Mouse (Mus musculus) brain, embryonic 14.5 days (tissue): ENCODE measurements at regions not wholly inside any gene's neighbourhood (a gene's known extent, or its start where the extent isn't known, plus 50 kb on each side); places are given as distances from the start of the nearest gene placed in this dataset.
"Not testable (repeated sequence)": the region's sequence is repeated elsewhere in the genome, so short reads cannot be mapped to it uniquely, and the experiment has no call there.

Experiments
- DNase-seq: peaks from one replicate; pipeline ENCODE4 v3.0.0-alpha.2; 2011; ENCODE audit warnings: low read depth
- CTCF ChIP-seq: fragments of 200-500 bp; IDR thresholded peaks from 2 replicates; pipeline ENCODE4 v1.5.1; 2012; ENCODE audit warnings: inconsistent platforms, mild to moderate bottlenecking, moderate library complexity, borderline replicate concordance; ENCODE audit not compliant: insufficient read depth, insufficient read length; ENCODE audit errors: extremely low read depth
- POLR2A ChIP-seq: fragments of 200-500 bp; IDR thresholded peaks from 2 replicates; pipeline ENCODE4 v1.6.1; 2012; ENCODE audit warnings: mild to moderate bottlenecking, inconsistent platforms, borderline replicate concordance; ENCODE audit not compliant: poor library complexity, insufficient read depth, insufficient read length, severe bottlenecking; ENCODE audit errors: extremely low read depth

DNA sequence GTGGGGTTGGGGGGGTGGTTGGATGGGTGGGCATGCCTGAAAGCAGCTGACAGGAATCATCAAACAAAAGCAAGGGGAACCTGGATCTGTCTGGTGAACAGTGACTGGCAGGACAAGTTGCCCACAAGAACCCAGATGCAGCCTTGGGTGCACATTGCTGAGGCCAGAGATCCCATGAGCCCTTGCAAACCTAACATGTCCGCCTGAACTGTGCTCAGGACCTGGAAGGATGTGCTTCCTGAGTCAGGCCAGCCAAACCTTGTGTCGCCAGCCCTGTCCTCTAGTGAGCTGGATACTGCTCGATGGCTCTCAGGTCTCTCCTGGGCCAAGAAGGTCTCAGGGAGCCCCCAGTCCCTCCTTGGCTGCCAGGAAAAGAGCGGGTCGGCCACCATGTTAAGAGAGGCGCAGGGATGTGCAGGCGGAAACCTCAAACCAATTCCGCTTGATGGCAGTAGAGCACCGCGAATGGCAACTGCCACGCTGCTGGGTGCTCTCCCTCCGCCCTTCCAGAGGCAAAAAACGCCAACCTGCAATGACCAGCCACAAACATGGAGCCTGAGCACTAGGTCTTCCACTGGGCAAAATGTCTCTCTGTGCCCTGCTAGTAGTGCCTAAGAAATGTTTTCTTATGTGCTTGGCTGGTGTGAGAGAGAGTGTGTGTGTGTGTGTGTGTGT, 140.2 kb downstream of the Pls3 start:
- DNase-seq = peak; percentile 64

DNA sequence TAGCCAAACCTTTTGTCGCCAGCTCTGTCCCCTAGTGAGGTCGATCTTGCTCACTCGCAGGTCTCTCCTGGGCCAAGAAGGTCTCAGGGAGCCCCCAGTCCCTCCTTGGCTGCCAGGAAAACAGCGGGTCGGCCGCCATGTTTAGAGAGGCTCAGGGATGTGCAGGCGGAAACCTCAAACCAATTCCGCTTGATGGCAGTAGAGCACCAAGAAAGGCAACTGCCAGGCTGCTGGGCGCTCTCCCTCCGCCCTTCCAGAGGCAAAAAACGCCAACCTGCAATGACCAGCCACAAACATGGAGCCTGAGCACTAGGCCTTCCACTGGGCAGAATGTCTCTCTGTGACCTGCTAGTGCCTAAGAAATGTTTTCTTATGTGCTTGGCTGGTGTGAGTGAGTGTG, 141.3 kb downstream of the Pls3 start:
- DNase-seq = peak; percentile 74
- TF ChIP-seq CTCF = peak; percentile 13; the same call in 1 of the 2 replicates

DNA sequence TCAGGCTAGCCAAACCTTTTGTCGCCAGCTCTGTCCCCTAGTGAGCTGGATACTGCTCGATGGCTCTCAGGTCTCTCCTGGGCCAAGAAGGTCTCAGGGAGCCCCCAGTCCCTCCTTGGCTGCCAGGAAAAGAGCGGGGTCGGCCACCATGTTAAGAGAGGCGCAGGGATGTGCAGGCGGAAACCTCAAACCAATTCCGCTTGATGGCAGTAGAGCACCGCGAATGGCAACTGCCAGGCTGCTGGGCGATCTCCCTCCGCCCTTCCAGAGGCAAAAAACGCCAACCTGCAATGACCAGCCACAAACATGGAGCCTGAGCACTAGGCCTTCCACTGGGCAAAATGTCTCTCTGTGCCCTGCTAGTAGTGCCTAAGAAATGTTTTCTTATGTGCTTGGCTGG, 145.2 kb downstream of the Pls3 start:
- DNase-seq = not testable (repeated sequence)

DNA sequence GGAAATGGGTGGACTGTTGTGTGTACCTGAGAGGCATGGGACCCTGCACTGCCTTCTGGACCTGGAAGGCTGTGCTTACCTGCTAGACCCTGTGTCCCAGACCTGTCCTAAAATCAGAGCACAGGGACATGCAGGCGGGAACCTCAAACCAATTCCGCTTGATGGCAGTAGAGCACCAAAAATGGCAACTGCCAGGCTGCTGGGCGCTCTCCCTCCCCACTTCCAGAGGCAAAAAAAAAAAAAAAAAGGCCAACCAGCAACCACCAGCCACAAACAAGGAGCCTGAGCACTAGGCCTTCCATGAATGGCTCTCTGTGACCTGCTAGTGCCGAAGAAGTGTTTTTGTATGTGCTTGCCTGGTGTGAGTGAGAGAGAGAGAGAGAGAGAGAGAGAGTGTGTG, 146.5 kb downstream of the Pls3 start:
- TF ChIP-seq CTCF (peak; percentile 30; the same call in 1 of the 2 replicates), POLR2A (no peak)

DNA sequence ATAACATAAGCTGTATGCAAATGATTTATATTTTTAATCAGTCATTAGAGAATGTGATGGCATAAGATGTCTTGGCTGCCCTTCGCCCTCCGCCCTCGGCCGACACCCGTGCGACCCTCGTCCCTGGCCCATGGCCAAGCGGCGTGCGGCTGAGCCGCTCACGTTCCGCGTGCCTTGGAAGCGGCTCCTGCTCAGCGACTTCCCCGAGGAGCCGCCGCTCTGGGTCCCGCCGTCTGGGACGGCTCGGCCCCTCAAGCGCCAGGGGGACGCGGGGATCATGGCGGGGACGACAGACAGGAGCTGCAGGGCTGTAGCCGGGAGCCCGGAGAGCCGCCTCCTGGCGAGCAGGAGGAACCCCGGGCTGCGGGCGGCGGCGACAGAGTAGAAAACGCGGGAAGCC, 145.5 kb upstream of the Rab39b start:
- not testable (repeated sequence) for DNase-seq

More for the DNA sequence above, 146.5 kb downstream of the Pls3 start:
- DNase-seq = peak; percentile 69

DNA sequence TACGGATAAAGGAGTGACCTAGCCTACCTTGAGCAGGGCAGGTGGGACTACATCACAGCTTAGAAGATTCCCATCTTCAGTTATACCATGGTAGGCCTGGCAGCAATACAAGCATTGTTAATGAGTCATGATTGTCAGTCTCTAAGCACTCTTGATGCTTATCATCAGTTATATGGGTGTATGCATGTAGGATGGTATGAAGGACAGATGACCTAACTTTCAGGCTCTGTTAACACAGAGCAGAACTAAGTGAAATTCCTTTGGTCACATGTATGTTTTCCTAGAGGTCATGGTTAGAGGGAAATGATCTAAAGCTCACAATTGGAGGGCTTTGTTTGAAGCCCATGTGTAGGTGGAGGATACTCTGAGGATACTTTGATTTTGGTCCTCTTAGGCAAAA, 121.9 kb upstream of the Rab39b start:
- DNase-seq = no peak
- no peak for TF ChIP-seq CTCF
- TF ChIP-seq POLR2A = no peak

DNA sequence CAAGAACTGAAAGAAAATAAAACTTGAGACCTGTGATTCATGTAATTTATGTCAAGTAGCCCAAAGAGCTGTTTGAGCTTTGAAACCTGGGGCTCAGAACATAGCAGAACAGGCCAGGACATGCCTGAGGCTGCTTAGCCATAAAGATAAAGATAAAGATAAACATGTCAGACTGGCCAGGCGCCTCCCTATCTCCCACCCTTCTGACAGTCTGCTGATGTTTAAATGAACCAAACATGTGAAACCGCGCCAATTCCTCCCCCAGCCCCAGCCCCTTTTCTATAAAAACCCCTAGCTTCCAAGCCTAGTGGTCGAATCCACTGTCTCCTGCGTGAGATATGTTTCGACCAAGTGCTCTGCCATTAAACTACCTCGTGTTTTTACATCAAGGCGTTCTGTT, 97.2 kb upstream of the Rab39b start:
- DNase-seq = not testable (repeated sequence)

DNA sequence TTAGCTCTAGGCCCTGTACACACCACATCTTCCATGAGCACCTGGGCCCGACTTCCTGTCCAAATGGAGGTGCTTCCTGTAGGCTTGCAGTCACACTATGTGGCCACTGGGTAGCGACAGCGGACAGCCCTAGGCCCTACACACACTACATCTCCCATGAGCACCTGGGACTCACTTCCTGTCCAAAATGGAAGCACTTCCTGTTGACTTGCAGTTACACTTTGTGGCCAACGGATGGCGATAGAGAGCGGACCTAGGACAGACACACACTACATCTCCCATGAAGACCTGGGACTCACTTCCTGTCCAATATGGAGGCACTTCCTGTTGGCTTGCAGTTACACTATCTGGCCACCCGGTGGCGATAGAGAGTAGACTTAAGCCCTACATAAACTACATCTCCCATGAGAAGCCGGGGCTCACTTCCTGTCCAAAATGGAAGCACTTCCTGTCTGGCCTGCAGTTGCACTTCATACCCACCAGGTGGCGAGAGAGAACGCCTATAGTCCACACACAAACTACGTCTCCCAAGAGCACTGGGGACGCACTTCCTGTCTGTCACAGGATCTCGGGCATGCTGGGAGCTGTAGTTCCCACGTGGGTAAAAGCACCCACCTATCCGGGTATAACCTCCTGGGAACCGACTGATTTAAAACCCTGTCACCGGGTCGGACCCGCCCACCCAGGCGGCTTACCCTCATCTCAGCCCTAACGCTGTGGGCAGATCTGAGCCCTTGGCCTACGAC, 96.1 kb upstream of the Rab39b start:
- peak; percentile 65 for TF ChIP-seq CTCF
- TF ChIP-seq POLR2A = no peak
- peak; percentile 99 for DNase-seq

DNA sequence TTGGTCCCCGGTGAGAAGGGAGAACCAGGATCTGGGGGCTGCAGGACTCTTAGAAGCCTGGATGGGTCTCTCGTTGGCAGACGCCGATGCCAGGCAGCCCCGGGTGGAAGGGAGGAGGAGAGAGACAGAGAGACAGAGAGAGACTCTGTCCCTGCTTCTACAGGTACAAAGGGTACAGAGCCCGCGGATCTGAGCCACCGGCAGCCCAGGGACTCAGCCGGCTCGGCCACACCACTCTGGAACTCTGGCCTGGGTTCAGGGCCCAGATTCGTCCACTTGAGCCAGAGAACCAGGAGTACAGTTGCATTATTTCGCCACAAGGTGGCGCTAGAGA, 95.5 kb upstream of the Rab39b start:
- TF ChIP-seq CTCF (peak; percentile 59; the same call in 1 of the 2 replicates), POLR2A (no peak)

DNA sequence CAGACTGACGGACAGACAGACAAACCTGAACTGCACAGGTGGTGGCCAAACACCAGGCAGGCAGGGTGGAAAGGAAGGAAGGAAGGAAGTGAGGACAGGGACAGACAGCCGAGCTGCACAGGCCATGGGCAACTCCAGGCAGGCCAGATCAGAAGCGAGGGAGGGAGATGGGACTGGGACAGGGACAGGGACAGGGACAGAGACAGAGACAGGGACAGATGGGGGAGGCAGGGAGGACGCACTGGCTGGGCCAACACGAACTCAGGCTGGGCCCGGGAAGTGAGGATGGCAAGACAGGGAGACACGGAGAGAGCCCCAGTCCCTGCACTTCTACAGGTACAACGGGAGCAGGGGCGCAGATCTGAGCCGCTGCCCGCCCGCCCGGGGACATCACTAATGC, 94.9 kb upstream of the Rab39b start:
- TF ChIP-seq POLR2A = no peak
- TF ChIP-seq CTCF = no peak
- no peak for DNase-seq

More for the DNA sequence above, 95.5 kb upstream of the Rab39b start:
- DNase-seq = no peak

DNA sequence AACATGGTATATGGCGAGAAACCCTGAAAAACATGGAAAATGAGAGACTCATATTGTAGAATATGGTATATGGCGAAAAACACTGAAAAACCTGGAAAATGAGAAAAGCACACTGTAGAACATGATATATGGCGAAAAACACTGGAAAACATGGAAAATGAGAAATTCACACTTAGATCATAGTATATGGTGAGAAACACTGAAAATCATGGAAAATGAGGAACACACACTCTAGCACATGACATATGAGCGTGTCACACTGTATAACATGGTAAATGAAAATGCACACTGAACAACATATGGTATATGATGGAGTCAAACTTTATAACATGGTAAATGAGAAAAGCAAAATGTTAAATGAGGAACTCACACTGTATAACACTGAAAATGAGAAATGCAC, 89.6 kb upstream of the Rab39b start:
- no peak for DNase-seq
- TF ChIP-seq CTCF = no peak
- no peak for TF ChIP-seq POLR2A

DNA sequence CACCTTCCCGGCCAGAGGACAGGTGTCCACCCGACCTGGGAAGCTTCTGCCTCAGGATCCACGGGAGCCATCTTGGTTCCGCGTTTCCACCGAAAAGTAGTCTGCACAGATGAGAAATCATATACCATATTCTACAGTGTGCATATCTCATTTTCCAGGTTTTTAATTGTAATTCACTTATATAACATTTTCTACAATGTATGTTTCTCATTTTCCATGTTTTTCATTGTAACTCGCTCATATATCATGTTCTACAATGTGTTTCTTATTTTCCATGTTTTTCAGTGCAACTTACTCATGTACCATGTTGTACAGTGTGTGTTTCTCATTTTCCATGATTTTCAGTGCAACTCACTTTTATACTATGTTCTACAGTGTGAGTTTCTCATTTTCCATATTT, 65.4 kb upstream of the Rab39b start:
- TF ChIP-seq CTCF = no peak
- no peak for TF ChIP-seq POLR2A
- DNase-seq = no peak
